Mouse (Mus musculus) kidney, embryonic 14.5 days (tissue): ENCODE data around the gene Jph4. TPM values are rescaled to one million over a fixed set of nuclear protein-coding genes. Genes with fewer than 3 reads are reported as not detected.
A peak's percentile ranks its signal among the peaks of the same experiment; 100 is the strongest.

Experiments used
- ATAC-seq: fragments of 200-750 bp; cut with Nextera tagmentation; 2 replicates; pipeline ENCODE4 v1.8.0; 2017; ENCODE audit warnings: moderate number of reproducible peaks, mild to moderate bottlenecking, moderate TSS enrichment, moderate library complexity; ENCODE audit not compliant: low FRiP score, low TSS enrichment
- H3K27ac ChIP-seq: fragments of 300-500 bp; sonication (generic); 2 replicates; pipeline ENCODE4 v1.5.1; 2014; ENCODE audit warnings: low read depth, mild to moderate bottlenecking, low read length, moderate library complexity, mixed read lengths
- H3K27me3 ChIP-seq: fragments of 300-500 bp; sonication (generic); 2 replicates; pipeline ENCODE4 v1.6.1; 2014; ENCODE audit warnings: mild to moderate bottlenecking, low read length; ENCODE audit not compliant: control insufficient read depth, insufficient read depth
- H3K36me3 ChIP-seq: fragments of 300-500 bp; sonication (generic); 2 replicates; pipeline ENCODE4 v1.6.1; 2014; ENCODE audit warnings: low read length, mixed read lengths; ENCODE audit not compliant: control insufficient read depth, insufficient read depth
- H3K4me1 ChIP-seq: fragments of 300-500 bp; sonication (generic); 2 replicates; pipeline ENCODE4 v1.6.1; 2014; ENCODE audit warnings: low read length, mixed read lengths; ENCODE audit not compliant: control insufficient read depth, insufficient read depth
- H3K4me2 ChIP-seq: fragments of 300-500 bp; sonication (generic); replicated peaks from 2 replicates; pipeline ENCODE4 v1.6.1; 2014; ENCODE audit warnings: low read depth, mild to moderate bottlenecking, low read length
- H3K4me3 ChIP-seq: fragments of 300-500 bp; sonication (generic); 2 replicates; pipeline ENCODE4 v1.5.1; 2014; ENCODE audit warnings: mild to moderate bottlenecking, low read length
- H3K9ac ChIP-seq: fragments of 300-500 bp; sonication (generic); 2 replicates; pipeline ENCODE4 v1.6.1; 2014; ENCODE audit warnings: low read depth, mild to moderate bottlenecking, low read length, moderate library complexity
- H3K9me3 ChIP-seq: fragments of 300-500 bp; sonication (generic); 2 replicates; pipeline ENCODE4 v1.6.1; 2016; ENCODE audit warnings: low read length; ENCODE audit not compliant: control insufficient read depth
- WGBS: fragments of 180-500 bp; shearing (Covaris S2); extraction: QIAGEN DNeasy Blood & Tissue Kit; methylation state at CpG from one replicate; pipeline ENCODE4 v1.1.7; 2014; 5-methylcytosine and 5-hydroxymethylcytosine counted together
- polyA plus RNA-seq: library from polyadenylated mRNA; unstranded; fragments of >200 nt; fragmentation: Nextera tagmentation; extraction: Ambion mirVana; gene quantifications from 2 replicates; pipeline ENCODE4 v1.2.1, GENCODE M21; 2014

Gene Jph4
- polyA plus RNA-seq, 1 experiment from 2014 or later, result 0.55 TPM

DNA sequence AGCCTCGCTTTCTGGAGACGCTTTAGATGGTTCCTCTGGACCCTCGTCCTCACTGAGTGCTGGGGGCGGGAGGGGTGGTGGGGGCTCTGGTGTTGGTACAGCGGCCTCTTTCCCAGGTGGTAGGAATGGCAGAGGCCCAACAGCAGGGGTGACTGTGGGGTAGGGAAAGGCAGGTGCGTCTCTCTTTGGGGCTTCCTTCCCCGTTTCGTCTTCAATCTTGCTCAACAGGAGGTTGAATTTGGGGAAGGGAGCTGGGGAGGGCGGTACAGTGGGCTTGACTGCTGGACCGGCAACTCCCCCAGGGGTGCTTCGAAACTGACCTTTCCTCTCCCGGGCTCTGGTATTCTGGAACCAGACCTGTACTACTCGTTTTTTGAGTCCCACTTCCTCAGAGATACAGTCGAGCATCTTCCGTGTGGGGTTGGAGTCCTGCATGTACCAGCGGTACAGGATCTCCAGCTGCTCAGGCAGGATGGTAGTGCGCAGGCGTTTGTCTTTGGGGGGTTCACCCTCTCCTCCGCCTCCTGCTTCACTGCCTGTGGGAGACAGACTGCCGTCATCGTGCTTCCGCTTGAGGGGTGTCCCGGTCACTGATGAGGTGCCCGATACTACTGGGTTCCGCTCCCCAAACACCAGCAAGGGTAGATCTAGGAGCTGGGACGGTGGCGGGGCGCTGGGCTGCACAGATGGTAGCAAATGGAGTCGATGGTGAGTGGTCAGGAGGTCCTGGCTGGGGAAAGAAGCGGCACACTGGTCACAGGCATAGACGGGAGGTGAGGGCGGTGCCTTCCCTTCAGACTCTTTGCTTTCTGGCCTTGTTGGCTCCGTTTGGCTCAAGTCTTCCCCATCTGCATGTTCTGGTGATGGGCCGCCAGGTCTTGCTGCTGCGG is 52.0 kb downstream of the Jph4 start:
- ATAC-seq, result no peak
- no peaks in the 10 kb centered on the region for H3K27me3 ChIP-seq
- H3K9me3 ChIP-seq, result no peaks in the 10 kb centered on the region
- no peak overlapping the region for H3K9ac ChIP-seq
- no peak overlapping the region for H3K4me2 ChIP-seq
- 79% methylated on average over 35 of the region's 35 CpGs for WGBS
- peaks cover 16% of the 10 kb centered on the region; the same call in 1 of the 2 replicates for H3K4me1 ChIP-seq
- no peak overlapping the region for H3K4me3 ChIP-seq
- peaks cover 14% of the 10 kb centered on the region for H3K36me3 ChIP-seq
- no peak overlapping the region for H3K27ac ChIP-seq

GRCm38 (mm10) chr14:55063581-55064381 is 53.0 kb downstream of the Jph4 start:
- H3K27ac ChIP-seq, result no peak overlapping the region
- no peak overlapping the region for H3K9ac ChIP-seq
- H3K9me3 ChIP-seq, result no peaks in the 10 kb centered on the region
- peaks cover 16% of the 10 kb centered on the region; the same call in 1 of the 2 replicates for H3K4me1 ChIP-seq
- H3K4me3 ChIP-seq, result no peak overlapping the region
- no peaks in the 10 kb centered on the region for H3K27me3 ChIP-seq
- 87% methylated on average over 22 of the region's 22 CpGs for WGBS
- H3K4me2 ChIP-seq, result no peak overlapping the region
- peaks cover 14% of the 10 kb centered on the region for H3K36me3 ChIP-seq
- ATAC-seq, result no peak

DNA sequence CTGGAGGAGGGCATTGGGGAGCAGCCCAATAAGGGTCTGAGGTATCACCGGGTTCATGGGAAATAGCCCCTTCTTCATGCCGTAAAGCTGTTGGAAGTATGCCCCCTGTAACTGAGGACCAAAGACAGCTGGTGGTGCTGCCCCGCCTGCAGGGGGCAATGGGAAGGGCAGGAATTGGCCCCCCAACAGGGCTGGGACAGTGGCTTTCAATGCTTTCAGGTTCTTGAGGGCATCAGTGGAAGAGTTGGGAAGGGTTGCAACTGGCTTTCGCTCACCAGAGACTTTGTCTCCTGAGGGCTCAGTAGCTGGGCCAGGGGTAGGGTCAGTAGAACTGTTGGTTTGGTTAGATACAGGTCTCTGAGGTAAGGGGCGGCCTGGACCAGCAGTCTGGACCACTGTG is 53.6 kb downstream of the Jph4 start:
- H3K27ac ChIP-seq, result no peak overlapping the region
- peaks cover 14% of the 10 kb centered on the region for H3K36me3 ChIP-seq
- H3K9ac ChIP-seq, result peak overlapping the region; percentile 28; the same call in 1 of the 2 replicates
- H3K4me2 ChIP-seq, result peak overlapping the region; percentile 33
- H3K4me3 ChIP-seq, result no peak overlapping the region
- peaks cover 16% of the 10 kb centered on the region; the same call in 1 of the 2 replicates for H3K4me1 ChIP-seq
- WGBS, result 75% methylated on average over 5 of the region's 5 CpGs
- H3K27me3 ChIP-seq, result no peaks in the 10 kb centered on the region
- no peaks in the 10 kb centered on the region for H3K9me3 ChIP-seq
- ATAC-seq, result no peak

DNA sequence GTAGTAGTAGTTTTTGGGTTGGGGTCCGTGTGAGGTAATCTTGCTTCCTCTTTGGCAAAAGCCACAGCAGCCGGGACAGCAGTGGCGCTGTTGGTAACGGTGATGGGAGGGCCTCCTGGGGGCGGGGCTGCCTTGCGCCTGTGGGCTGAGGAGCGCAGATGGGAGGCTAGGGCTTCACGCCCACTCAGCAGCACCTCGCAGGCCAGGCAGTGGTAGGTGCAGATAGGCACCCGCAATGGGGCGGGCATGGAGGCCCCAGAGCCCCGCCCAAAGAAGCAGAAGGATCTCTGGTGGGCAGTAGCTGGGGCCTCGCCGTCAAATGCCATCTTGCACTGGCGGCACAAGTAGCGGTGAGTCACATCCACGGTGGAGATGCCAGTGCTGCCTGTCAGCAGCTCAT is 54.1 kb downstream of the Jph4 start:
- Histone ChIP-seq H3K4me2 (peak overlapping the region; percentile 33), H3K36me3 (peaks cover 14% of the 10 kb centered on the region), H3K27me3 (no peaks in the 10 kb centered on the region), H3K9me3 (no peaks in the 10 kb centered on the region), H3K4me3 (no peak overlapping the region), H3K4me1 (peaks cover 16% of the 10 kb centered on the region; the same call in 1 of the 2 replicates), H3K9ac (peak overlapping the region; percentile 28; the same call in 1 of the 2 replicates), H3K27ac (no peak overlapping the region)
- 17% methylated on average over 17 of the region's 17 CpGs for WGBS
- ATAC-seq, result peak; percentile 78

DNA sequence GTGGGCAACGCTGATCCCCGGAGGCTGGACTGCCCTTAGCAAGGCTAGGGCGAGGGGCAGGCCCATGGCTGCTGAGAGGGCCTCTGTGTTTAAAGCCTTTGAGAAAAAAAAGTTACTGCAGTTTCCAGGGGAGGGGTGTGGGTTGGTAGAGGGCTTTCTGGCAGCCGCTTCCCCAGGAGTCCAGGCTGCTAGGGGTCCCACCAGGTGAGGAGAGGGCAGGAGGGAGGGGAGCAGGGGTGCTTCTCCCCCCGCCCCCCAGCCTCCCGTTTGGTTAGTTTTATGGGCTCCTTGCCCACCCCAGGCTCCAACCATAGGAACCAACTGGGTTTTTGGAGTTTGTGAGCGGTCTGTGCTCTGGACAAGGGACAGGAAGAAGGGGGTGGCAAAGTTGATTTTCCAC is 54.9 kb downstream of the Jph4 start:
- Histone ChIP-seq H3K4me2 (no peak overlapping the region), H3K27ac (no peak overlapping the region), H3K27me3 (no peaks in the 10 kb centered on the region), H3K9ac (no peak overlapping the region), H3K4me1 (peaks cover 16% of the 10 kb centered on the region; the same call in 1 of the 2 replicates), H3K4me3 (no peak overlapping the region), H3K9me3 (no peaks in the 10 kb centered on the region), H3K36me3 (peaks cover 12% of the 10 kb centered on the region)
- ATAC-seq, result no peak; the same call in 1 of the 2 replicates
- WGBS, result 30% methylated on average over 7 of the region's 7 CpGs

GRCm38 (mm10) chr14:55059931-55060330 is 56.8 kb downstream of the Jph4 start:
- Histone ChIP-seq H3K27me3 (no peaks in the 10 kb centered on the region), H3K36me3 (peaks cover 4% of the 10 kb centered on the region; the same call in 1 of the 2 replicates), H3K9ac (no peak overlapping the region), H3K4me2 (no peak overlapping the region), H3K4me1 (peaks cover 16% of the 10 kb centered on the region; the same call in 1 of the 2 replicates), H3K9me3 (no peaks in the 10 kb centered on the region), H3K27ac (no peak overlapping the region), H3K4me3 (no peak overlapping the region)
- ATAC-seq, result no peak
- WGBS, result 62% methylated on average over 5 of the region's 5 CpGs

DNA sequence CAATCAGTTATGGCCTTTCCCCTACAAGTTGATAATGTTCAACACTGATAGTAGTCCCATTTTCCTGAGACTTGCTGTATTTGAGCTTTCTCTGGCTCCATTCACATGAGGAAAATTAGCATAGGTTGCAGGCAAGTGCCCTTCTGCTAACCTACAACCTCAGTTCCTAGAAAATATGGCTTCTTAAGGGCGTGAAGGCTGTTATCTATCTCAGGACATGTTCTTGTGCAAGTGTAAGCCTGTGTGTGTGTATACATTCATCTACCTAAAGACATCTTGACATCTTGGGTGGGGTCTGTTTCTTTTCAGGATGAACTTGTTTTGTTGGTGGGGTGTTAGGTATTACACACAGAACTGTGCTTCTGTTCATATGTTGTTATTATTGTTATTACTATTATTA is 57.7 kb downstream of the Jph4 start:
- Histone ChIP-seq H3K4me1 (peaks cover 16% of the 10 kb centered on the region; the same call in 1 of the 2 replicates), H3K27ac (no peak overlapping the region), H3K27me3 (no peaks in the 10 kb centered on the region), H3K9me3 (no peaks in the 10 kb centered on the region), H3K9ac (no peak overlapping the region), H3K36me3 (peaks cover 4% of the 10 kb centered on the region; the same call in 1 of the 2 replicates), H3K4me2 (no peak overlapping the region), H3K4me3 (no peak overlapping the region)
- WGBS, result 85% methylated on average over 1 of the region's 1 CpGs
- no peak for ATAC-seq
